Mouse (Mus musculus) neural tube, embryonic 14.5 days (tissue): ENCODE measurements around the gene Cfb. TPM values are rescaled to one million over a fixed set of nuclear protein-coding genes. Genes with fewer than 3 reads are reported as not detected.

ENCODE experiments used
- microRNA-seq: library from miRNA; unstranded; fragments of <30 nt; microRNA quantifications from one replicate; pipeline ENCODE4, GENCODE M21; 2016
- polyA plus RNA-seq: library from polyadenylated mRNA; unstranded; fragments of >200 nt; fragmentation: Nextera tagmentation; extraction: Ambion mirVana; gene quantifications from 2 replicates; pipeline ENCODE4 v1.2.1, GENCODE M21; 2014

Cfb gene
- polyA plus RNA-seq, 1 experiment from 2014 or later: 1.3 TPM

Small RNA genes lying within 50 kb of the gene (microRNA-seq; reads per million reads assigned to microRNA genes)
- gene Mir6970 (not detected), gene Mir6971 (1.4 reads per million), gene Mir6972 (not detected)

Other genes starting within 250 kb of the Cfb start
- 6.0 and 18.2 TPM in 2 replicates for gene Egfl8, start 246.5 kb downstream of the Cfb start, polyA plus RNA-seq
- gene Ppt2, start 234.0 kb downstream of the Cfb start, polyA plus RNA-seq: 21.9 and 25.4 TPM in 2 replicates
- gene Prrt1, start 233.0 kb downstream of the Cfb start, polyA plus RNA-seq: 6.7 and 9.3 TPM in 2 replicates
- 11.5 and 14.8 TPM in 2 replicates for gene Fkbpl, start 217.8 kb downstream of the Cfb start, polyA plus RNA-seq
- gene Atf6b, start 215.4 kb downstream of the Cfb start, polyA plus RNA-seq: 71.8 and 92.5 TPM in 2 replicates
- gene Tnxb, start 192.0 kb downstream of the Cfb start, polyA plus RNA-seq: 0.23 and 0.32 TPM in 2 replicates
- not detected in 2 replicates for gene C4b, start 118.6 kb downstream of the Cfb start, polyA plus RNA-seq
- gene Cyp21a1, start 58.0 kb downstream of the Cfb start, polyA plus RNA-seq: not detected in 2 replicates
- 30.5 and 37.7 TPM in 2 replicates for gene Stk19, start 25.6 kb downstream of the Cfb start, polyA plus RNA-seq
- gene Dxo, start 25.5 kb downstream of the Cfb start, polyA plus RNA-seq: 59.4 and 67.7 TPM in 2 replicates
- gene Skiv2l, start 12.3 kb downstream of the Cfb start, polyA plus RNA-seq: 46.2 and 57.7 TPM in 2 replicates
- 78.3 and 78.9 TPM in 2 replicates for gene Nelfe, start 12.1 kb downstream of the Cfb start, polyA plus RNA-seq
- 2.2 and 2.3 TPM in 2 replicates for gene Zbtb12, start 17.0 kb upstream of the Cfb start, polyA plus RNA-seq
- gene Gm20547, start 19.5 kb upstream of the Cfb start, polyA plus RNA-seq: not detected in 2 replicates
- 1.5 and 2.1 TPM in 2 replicates for gene C2, start 35.7 kb upstream of the Cfb start, polyA plus RNA-seq
- gene Ehmt2, start 36.0 kb upstream of the Cfb start, polyA plus RNA-seq: 78.1 and 86.8 TPM in 2 replicates
- not detected in 2 replicates for gene Slc44a4, start 51.9 kb upstream of the Cfb start, polyA plus RNA-seq
- gene Neu1, start 68.7 kb upstream of the Cfb start, polyA plus RNA-seq: 27.4 and 30.1 TPM in 2 replicates
- gene Hspa1b, start 96.7 kb upstream of the Cfb start, polyA plus RNA-seq: 0.27 and 0.35 TPM in 2 replicates
- not detected in 2 replicates for gene Gm20481, start 107.4 kb upstream of the Cfb start, polyA plus RNA-seq
- 7.0 and 7.6 TPM in 2 replicates for gene Hspa1a, start 109.6 kb upstream of the Cfb start, polyA plus RNA-seq
- 1.6 and 2.8 TPM in 2 replicates for gene Hspa1l, start 110.2 kb upstream of the Cfb start, polyA plus RNA-seq
- gene Lsm2, start 119.3 kb upstream of the Cfb start, polyA plus RNA-seq: 89.1 and 89.5 TPM in 2 replicates
- 51.4 and 56.9 TPM in 2 replicates for gene Vars, start 138.5 kb upstream of the Cfb start, polyA plus RNA-seq
- gene Vwa7, start 154.1 kb upstream of the Cfb start, polyA plus RNA-seq: 0.11 and 0.15 TPM in 2 replicates
- 2.1 and 2.2 TPM in 2 replicates for gene Sapcd1, start 165.5 kb upstream of the Cfb start, polyA plus RNA-seq
- 1.9 and 2.2 TPM in 2 replicates for gene Msh5, start 184.2 kb upstream of the Cfb start, polyA plus RNA-seq
- gene Clic1, start 187.4 kb upstream of the Cfb start, polyA plus RNA-seq: 13.3 and 37.0 TPM in 2 replicates
- 269 and 303 TPM in 2 replicates for gene Ddah2, start 196.5 kb upstream of the Cfb start, polyA plus RNA-seq
- not detected in 2 replicates for gene Ly6g6c, start 202.9 kb upstream of the Cfb start, polyA plus RNA-seq
- 0.12 and 0.15 TPM in 2 replicates for gene Mpig6b, start 203.7 kb upstream of the Cfb start, polyA plus RNA-seq
- gene Ly6g6e, start 214.4 kb upstream of the Cfb start, polyA plus RNA-seq: 0.46 and 0.66 TPM in 2 replicates
- gene Ly6g6d, start 215.5 kb upstream of the Cfb start, polyA plus RNA-seq: 0.84 and 1.8 TPM in 2 replicates
- 0.23 TPM in 1 of 2 replicates, not detected in the other for gene Ly6g6f, start 223.1 kb upstream of the Cfb start, polyA plus RNA-seq
- gene Abhd16a, start 226.7 kb upstream of the Cfb start, polyA plus RNA-seq: 82.3 and 92.5 TPM in 2 replicates
- not detected in 2 replicates for gene Ly6g5c, start 245.8 kb upstream of the Cfb start, polyA plus RNA-seq